Mouse (Mus musculus): ENCODE measurements around the gene Wfdc21. TPM values are rescaled to one million over a fixed set of nuclear protein-coding genes. Genes with fewer than 3 reads are reported as not detected.

The Wfdc21 gene
- polyA plus RNA-seq (2014; fragmentation: Nextera tagmentation; extraction: Ambion mirVana): 0.99 and 1.2 TPM in 2 replicates

GRCm38 (mm10) chr11:83746681-83747080 is at the start of gene Wfdc21:
TSS of gene Wfdc21 (plus strand) at chr11:83746940.
- WGBS: 64% methylated on average over 5 of the region's 5 CpGs
- H3K9ac ChIP-seq: no peak within 1 kb of the TSS
- H3K36me3 ChIP-seq (ENCODE audit: insufficient read depth): no peaks in the 10 kb centered on the region
- H3K4me3 ChIP-seq (ENCODE audit: low read depth, low read length): no peak within 1 kb of the TSS
- no peak within 1 kb of the TSS for H3K4me2 ChIP-seq
- no peak for DNase-seq
- H3K27me3 ChIP-seq (ENCODE audit: insufficient read depth, low read length): 0 out of 2 replicates have a peak, but pooled peaks cover 4% of the 10 kb centered on the region
- H3K4me1 ChIP-seq (ENCODE audit: insufficient read depth): no peaks in the 10 kb centered on the region
- H3K9me3 ChIP-seq (ENCODE audit: low read depth, low read length): no peaks in the 10 kb centered on the region
- TF ChIP-seq CTCF (IDR thresholded peaks at IDR 0.05; ENCODE audit: low read depth): no peak
- ATAC-seq (ENCODE audit: insufficient read depth): no peak
- H3K27ac ChIP-seq (ENCODE audit: low read depth): no peak within 1 kb of the TSS

GRCm38 (mm10) chr11:83703705-83704104 is 43.0 kb upstream of the Wfdc21 start, which contains the start of gene Wfdc17:
TSS of gene Wfdc17 (plus strand) at chr11:83703991.
- Histone ChIP-seq H3K9ac (no peak within 1 kb of the TSS), H3K27me3 (ENCODE audit: insufficient read depth, low read length) (no peaks in the 10 kb centered on the region), H3K36me3 (ENCODE audit: insufficient read depth) (no peaks in the 10 kb centered on the region), H3K4me3 (ENCODE audit: low read depth, low read length) (no peak within 1 kb of the TSS), H3K4me1 (ENCODE audit: insufficient read depth) (no peaks in the 10 kb centered on the region), H3K27ac (ENCODE audit: low read depth) (no peak within 1 kb of the TSS), H3K9me3 (ENCODE audit: low read depth, low read length) (no peaks in the 10 kb centered on the region), H3K4me2 (no peak within 1 kb of the TSS)
- TF ChIP-seq CTCF (IDR thresholded peaks at IDR 0.05; ENCODE audit: low read depth): no peak
- ATAC-seq (ENCODE audit: insufficient read depth) (no peak), DNase-seq (no peak)
- WGBS: 37% methylated on average over 1 of the region's 1 CpGs

GRCm38 (mm10) chr11:83708715-83709114 is 38.0 kb upstream of the Wfdc21 start, which contains the start of gene Wfdc18:
TSS of gene Wfdc18 (plus strand) at chr11:83709015.
- H3K9me3 ChIP-seq (ENCODE audit: low read depth, low read length): no peaks in the 10 kb centered on the region
- no peak within 1 kb of the TSS for H3K4me3 ChIP-seq (ENCODE audit: low read depth, low read length)
- WGBS: 68% methylated on average over 4 of the region's 4 CpGs
- no peak within 1 kb of the TSS for H3K4me2 ChIP-seq
- H3K27ac ChIP-seq (ENCODE audit: low read depth): no peak within 1 kb of the TSS
- no peak for TF ChIP-seq CTCF (IDR thresholded peaks at IDR 0.05; ENCODE audit: low read depth)
- ATAC-seq (ENCODE audit: insufficient read depth): no peak
- no peak within 1 kb of the TSS for H3K9ac ChIP-seq
- H3K27me3 ChIP-seq (ENCODE audit: insufficient read depth, low read length): no peaks in the 10 kb centered on the region
- H3K4me1 ChIP-seq (ENCODE audit: insufficient read depth): no peaks in the 10 kb centered on the region
- H3K36me3 ChIP-seq (ENCODE audit: insufficient read depth): no peaks in the 10 kb centered on the region
- DNase-seq: no peak

- ATAC-seq (ENCODE audit: insufficient read depth) (no peak), DNase-seq (no peak)
- no peak overlapping the region for H3K27ac ChIP-seq (ENCODE audit: low read depth)
- H3K27me3 ChIP-seq (ENCODE audit: insufficient read depth, low read length): no peaks in the 10 kb centered on the region
- no peak overlapping the region for H3K4me3 ChIP-seq (ENCODE audit: low read depth, low read length)
- 76% methylated on average over 5 of the region's 5 CpGs for WGBS
- no peak overlapping the region for H3K9ac ChIP-seq
- TF ChIP-seq CTCF (IDR thresholded peaks at IDR 0.05; ENCODE audit: low read depth): no peak
- no peak overlapping the region for H3K4me2 ChIP-seq
- no peaks in the 10 kb centered on the region for H3K9me3 ChIP-seq (ENCODE audit: low read depth, low read length)
- H3K4me1 ChIP-seq (ENCODE audit: insufficient read depth): no peaks in the 10 kb centered on the region
- no peaks in the 10 kb centered on the region for H3K36me3 ChIP-seq (ENCODE audit: insufficient read depth)
Measured at GRCm38 (mm10) chr11:83709683-83710082, 37.1 kb upstream of the Wfdc21 start.

- no peak for DNase-seq
- Histone ChIP-seq H3K36me3 (ENCODE audit: insufficient read depth) (no peaks in the 10 kb centered on the region), H3K4me3 (ENCODE audit: low read depth, low read length) (no peak overlapping the region), H3K27me3 (ENCODE audit: insufficient read depth, low read length) (no peaks in the 10 kb centered on the region), H3K9ac (no peak overlapping the region), H3K4me2 (no peak overlapping the region), H3K9me3 (ENCODE audit: low read depth, low read length) (no peaks in the 10 kb centered on the region), H3K4me1 (ENCODE audit: insufficient read depth) (no peaks in the 10 kb centered on the region), H3K27ac (ENCODE audit: low read depth) (no peak overlapping the region)
- TF ChIP-seq CTCF (IDR thresholded peaks at IDR 0.05; ENCODE audit: low read depth): no peak
- ATAC-seq (ENCODE audit: insufficient read depth): no peak
- WGBS: 74% methylated on average over 1 of the region's 1 CpGs
Measured at GRCm38 (mm10) chr11:83712671-83713070, 34.1 kb upstream of the Wfdc21 start.

GRCm38 (mm10) chr11:83713925-83714324 is 32.8 kb upstream of the Wfdc21 start:
- DNase-seq: no peak
- WGBS: 74% methylated on average over 2 of the region's 2 CpGs
- H3K36me3 ChIP-seq (ENCODE audit: insufficient read depth): no peaks in the 10 kb centered on the region
- no peaks in the 10 kb centered on the region for H3K27me3 ChIP-seq (ENCODE audit: insufficient read depth, low read length)
- no peak for TF ChIP-seq CTCF (IDR thresholded peaks at IDR 0.05; ENCODE audit: low read depth)
- no peak overlapping the region for H3K4me2 ChIP-seq
- H3K27ac ChIP-seq (ENCODE audit: low read depth): no peak overlapping the region
- no peak overlapping the region for H3K4me3 ChIP-seq (ENCODE audit: low read depth, low read length)
- no peak for ATAC-seq (ENCODE audit: insufficient read depth)
- no peaks in the 10 kb centered on the region for H3K4me1 ChIP-seq (ENCODE audit: insufficient read depth)
- no peak overlapping the region for H3K9ac ChIP-seq
- H3K9me3 ChIP-seq (ENCODE audit: low read depth, low read length): no peaks in the 10 kb centered on the region

- no peaks in the 10 kb centered on the region for H3K9me3 ChIP-seq (ENCODE audit: low read depth, low read length)
- no peak for TF ChIP-seq CTCF (IDR thresholded peaks at IDR 0.05; ENCODE audit: low read depth)
- H3K27me3 ChIP-seq (ENCODE audit: insufficient read depth, low read length): no peaks in the 10 kb centered on the region
- H3K27ac ChIP-seq (ENCODE audit: low read depth): no peak overlapping the region
- DNase-seq (no peak), ATAC-seq (ENCODE audit: insufficient read depth) (no peak)
- WGBS: 79% methylated on average over 6 of the region's 6 CpGs
- no peak overlapping the region for H3K4me2 ChIP-seq
- no peaks in the 10 kb centered on the region for H3K36me3 ChIP-seq (ENCODE audit: insufficient read depth)
- no peaks in the 10 kb centered on the region for H3K4me1 ChIP-seq (ENCODE audit: insufficient read depth)
- H3K4me3 ChIP-seq (ENCODE audit: low read depth, low read length): no peak overlapping the region
- no peak overlapping the region for H3K9ac ChIP-seq
Measured at GRCm38 (mm10) chr11:83717042-83717665, 29.6 kb upstream of the Wfdc21 start.

Data from lung, embryonic 14.5 days (tissue).